Mouse (Mus musculus) CD4-positive, CD25-positive, alpha-beta regulatory T cell, adult 4 months (primary cell): ENCODE results near the gene Prcc. TPM values are rescaled to one million over a fixed set of nuclear protein-coding genes. Genes with fewer than 3 reads are reported as not detected.
"Not testable (repeated sequence)": the region's sequence is repeated elsewhere in the genome, so short reads cannot be mapped to it uniquely, and the experiment has no call there.

Experiments
- ATAC-seq: one replicate; pipeline ENCODE4 v1.8.0; 2017
- polyA plus RNA-seq, 2 experiments: library from polyadenylated mRNA; unstranded; fragments of 100-300 nt; shearing (Covaris generic); gene quantifications; one replicate each; pipeline ENCODE4 v1.2.1; 2017

Gene Prcc
- polyA plus RNA-seq, 2 experiments from 2014 or later: 3.8 to 6.0 TPM

DNA sequence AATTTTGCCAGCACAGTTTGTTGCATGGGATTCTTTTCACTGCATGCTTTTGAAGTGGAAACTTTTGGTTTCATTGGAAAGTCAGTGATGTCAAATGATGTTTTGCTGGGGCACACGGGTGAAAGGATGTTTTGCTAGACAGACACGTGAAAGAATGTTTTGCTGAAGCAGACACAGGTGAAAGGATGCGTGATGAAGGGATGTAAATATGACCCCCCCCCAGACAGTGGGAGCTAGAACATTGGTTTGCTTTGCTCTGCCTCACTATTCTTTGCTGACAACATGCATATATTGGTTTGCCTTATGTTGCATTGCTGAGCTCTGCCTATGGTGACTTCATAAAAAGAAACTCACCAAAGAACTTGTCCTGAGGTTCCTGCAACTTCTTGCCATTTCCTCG, 40.4 kb downstream of the Prcc start:
- no peak for ATAC-seq

- ATAC-seq: no peak
These were observed 44.5 kb downstream of the Prcc start for GRCm38 (mm10) chr3:87840858-87841257.

DNA sequence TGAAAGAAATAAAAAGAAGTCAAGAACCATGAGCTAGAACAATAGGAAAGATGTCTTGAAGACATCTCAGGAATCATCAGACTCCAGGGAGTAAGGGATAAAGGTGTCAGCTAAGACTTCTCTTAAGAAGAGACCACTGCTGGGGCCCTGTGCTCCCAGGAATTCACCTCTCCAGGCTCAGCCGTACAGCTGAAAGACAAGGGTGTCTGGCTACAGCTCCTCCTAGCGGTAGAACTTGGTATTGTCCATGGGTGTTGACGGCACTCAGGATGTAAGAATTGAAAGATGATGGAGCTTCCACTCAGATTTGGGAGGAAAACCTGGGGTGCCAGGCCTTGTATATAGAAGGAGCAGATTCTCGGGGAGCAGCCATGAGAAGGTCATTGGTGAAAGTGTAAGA, 46.8 kb downstream of the Prcc start:
- ATAC-seq: peak; percentile 91

DNA sequence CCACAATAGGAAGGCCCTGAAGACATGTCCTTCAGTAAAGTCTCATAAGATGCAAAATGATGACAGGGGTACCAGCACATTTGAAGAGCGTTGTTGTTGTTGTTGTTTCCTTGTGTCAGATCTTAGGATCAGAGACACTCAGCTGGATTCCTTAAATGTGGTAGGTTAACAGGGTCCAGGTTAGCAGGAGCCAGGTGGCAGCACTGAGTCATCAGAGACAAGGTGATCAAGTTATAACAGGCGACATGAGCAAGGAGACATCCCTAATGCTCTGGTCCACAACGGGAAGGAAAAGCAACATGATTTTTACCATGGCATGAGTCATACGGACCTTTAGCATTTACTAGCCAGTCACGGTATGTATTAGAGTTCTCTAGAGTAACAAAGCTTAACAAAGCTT, 51.9 kb downstream of the Prcc start:
- ATAC-seq: no peak

- peak; percentile 80 for ATAC-seq
These were observed 53.1 kb downstream of the Prcc start for GRCm38 (mm10) chr3:87832109-87832859.

DNA sequence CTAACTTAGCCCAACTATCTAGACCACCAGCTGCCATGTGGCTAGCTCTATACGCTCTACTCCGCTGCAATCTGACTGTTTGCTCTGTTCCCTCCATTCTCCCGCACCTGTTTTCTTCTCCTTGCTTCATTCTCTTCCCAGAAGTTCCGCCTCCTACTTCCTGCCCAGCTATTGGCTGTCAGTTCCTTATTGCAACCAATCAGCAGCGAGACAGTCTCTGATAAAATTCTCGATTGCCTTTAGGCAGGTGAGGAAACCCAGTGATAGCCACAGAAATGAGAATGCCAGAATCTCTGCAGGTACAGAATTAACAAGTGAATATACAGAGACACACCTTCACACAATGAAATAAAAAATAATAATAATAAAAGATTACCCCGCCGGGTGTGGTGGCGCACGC, 56.4 kb downstream of the Prcc start:
- ATAC-seq: no peak

- ATAC-seq: no peak
These were observed 57.0 kb downstream of the Prcc start for GRCm38 (mm10) chr3:87828435-87828834.

- not testable (repeated sequence) for ATAC-seq
These were observed 61.2 kb downstream of the Prcc start, which contains the start of gene Pear1 for GRCm38 (mm10) chr3:87824206-87824605. Gene Pear1, minus strand, starts transcription at chr3:87824306.

DNA sequence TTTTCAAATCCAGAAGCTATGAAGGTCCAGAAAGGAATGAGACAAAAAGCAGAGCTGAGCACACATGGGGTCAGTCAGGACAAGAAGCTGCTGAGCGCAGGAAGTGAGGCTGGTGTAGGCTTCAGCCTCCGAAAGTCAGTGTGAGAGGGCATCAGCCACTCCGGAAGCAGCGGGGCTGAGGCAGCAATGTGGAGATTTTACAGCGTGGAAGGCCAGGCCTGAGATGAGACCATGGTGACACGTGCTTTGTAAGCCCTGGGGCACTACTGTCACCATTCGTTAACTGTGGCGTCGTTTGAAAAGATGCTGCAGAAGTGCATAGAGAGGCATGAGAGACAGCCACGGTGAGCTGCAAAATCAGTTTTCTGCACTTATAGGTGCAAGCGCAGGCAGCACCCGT, 67.2 kb downstream of the Prcc start:
- no peak for ATAC-seq

DNA sequence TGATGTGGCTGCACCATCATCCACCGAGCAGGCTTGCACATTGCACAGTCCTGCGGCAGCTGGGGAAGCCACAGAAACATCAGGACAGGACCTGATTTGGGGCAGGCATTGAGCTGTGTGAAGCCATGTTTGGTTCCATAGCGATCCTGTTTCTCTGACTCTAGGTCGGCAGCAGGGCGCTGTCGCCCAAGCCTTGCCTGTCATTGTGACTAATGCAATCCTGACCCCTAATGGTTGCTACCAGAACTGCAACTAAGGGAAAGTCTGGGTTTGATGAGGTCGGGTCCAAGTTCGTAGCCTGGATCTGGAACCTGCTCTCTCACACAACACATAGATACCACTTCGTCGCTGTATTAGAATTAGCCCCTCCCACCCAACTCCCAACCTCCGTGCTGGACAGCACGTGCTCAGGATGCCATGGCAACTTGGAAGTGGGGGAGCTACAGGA, 68.7 kb downstream of the Prcc start:
- ATAC-seq: peak; percentile 89

- ATAC-seq: no peak
These were observed 69.2 kb downstream of the Prcc start for GRCm38 (mm10) chr3:87816166-87816565.

- ATAC-seq: no peak
These were observed 72.5 kb downstream of the Prcc start for GRCm38 (mm10) chr3:87812873-87813272.

DNA sequence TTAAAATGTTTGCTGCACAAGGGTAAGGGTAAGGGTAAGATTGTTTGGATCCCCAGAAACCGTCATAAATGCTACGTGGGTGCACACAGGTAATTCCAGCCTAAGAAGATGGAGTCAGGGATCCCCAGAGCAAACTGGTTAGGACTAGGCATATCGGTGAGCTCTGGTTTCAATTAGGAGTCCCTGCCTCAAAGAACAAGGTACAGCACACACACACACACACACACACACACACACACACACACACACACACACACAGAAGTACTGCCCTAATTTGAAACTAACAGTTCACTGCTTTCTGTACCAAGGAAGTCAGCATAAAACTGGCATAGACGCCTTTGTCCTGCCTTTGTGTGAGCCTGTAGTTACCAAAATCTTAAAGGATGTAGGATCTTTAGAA, 73.0 kb downstream of the Prcc start:
- no peak for ATAC-seq

- ATAC-seq: no peak
These were observed 74.1 kb downstream of the Prcc start for GRCm38 (mm10) chr3:87811297-87811696.

DNA sequence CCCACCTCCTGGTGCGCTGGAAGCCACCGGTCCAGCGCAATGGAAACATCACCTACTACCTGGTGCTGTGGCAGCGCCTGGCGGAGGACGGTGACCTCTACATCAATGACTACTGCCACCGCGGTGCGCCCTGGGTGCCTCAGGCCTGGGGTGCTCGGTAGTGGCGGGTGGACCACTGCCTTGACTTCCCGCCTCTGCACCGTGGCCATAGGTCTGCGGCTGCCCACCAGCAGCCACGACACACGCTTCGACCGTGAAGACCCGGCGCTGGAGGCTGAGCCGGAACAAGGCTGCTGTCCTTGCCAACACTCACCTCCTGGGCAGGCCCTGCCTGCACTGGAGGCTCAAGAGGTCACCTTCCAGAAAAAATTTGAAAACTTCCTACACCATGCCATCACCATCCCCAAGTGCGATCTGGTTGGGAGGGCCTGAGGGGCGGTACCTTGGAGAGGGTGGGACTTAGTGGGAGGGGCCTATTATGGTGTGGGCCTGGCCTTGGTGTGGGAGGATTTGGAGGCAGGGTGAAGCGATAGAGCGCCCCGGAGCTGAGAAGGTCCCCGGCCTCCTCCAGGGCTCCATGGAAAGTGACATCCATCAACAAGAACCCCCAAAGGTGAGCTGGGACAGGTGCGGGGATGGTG, 76.0 kb downstream of the Prcc start:
- ATAC-seq: no peak

Other genes starting within 250 kb of the Prcc start
- 1 to 10 TPM; 1.3 to 1.8 TPM for gene Lrrc71, start 137.0 kb downstream of the Prcc start, polyA plus RNA-seq
- not detected for gene Ntrk1, start 90.4 kb downstream of the Prcc start, polyA plus RNA-seq
- gene Insrr, start 88.7 kb downstream of the Prcc start, polyA plus RNA-seq: 1 to 10 TPM in 1 of 2 experiments, under 1 TPM in 1; 0.17 to 1.6 TPM
- gene Pear1, start 61.3 kb downstream of the Prcc start, polyA plus RNA-seq: 10 to 100 TPM; 57.3 to 93.7 TPM
- 100 to 1,000 TPM; 213 to 324 TPM for gene Sh2d2a, start 38.9 kb downstream of the Prcc start, polyA plus RNA-seq
- gene Hdgf, start 20.7 kb upstream of the Prcc start, polyA plus RNA-seq: 10 to 100 TPM; 36.0 to 43.7 TPM
- 100 to 1,000 TPM; 169 TPM for gene Mrpl24, start 33.9 kb upstream of the Prcc start, polyA plus RNA-seq
- gene Isg20l2, start 44.7 kb upstream of the Prcc start, polyA plus RNA-seq: 10 to 100 TPM in 1 of 2 experiments, 1 to 10 TPM in 1; 8.5 to 15.1 TPM
- 10 to 100 TPM; 24.4 to 28.2 TPM for gene Rrnad1, start 45.1 kb upstream of the Prcc start, polyA plus RNA-seq
- gene Crabp2, start 63.1 kb upstream of the Prcc start, polyA plus RNA-seq: not detected
- not detected for gene Nes, start 85.5 kb upstream of the Prcc start, polyA plus RNA-seq
- not detected for gene Bcan, start 114.6 kb upstream of the Prcc start, polyA plus RNA-seq
- gene Hapln2, start 142.0 kb upstream of the Prcc start, polyA plus RNA-seq: under 1 TPM in 1 of 2 experiments, not detected in 1; 0.17 TPM
- gene Gpatch4, start 157.5 kb upstream of the Prcc start, polyA plus RNA-seq: 10 to 100 TPM; 33.8 to 36.0 TPM
- 10 to 100 TPM; 67.4 to 72.4 TPM for gene Naxe, start 172.9 kb upstream of the Prcc start, polyA plus RNA-seq
- not detected for gene Ttc24, start 192.7 kb upstream of the Prcc start, polyA plus RNA-seq
- 1 to 10 TPM in 1 of 2 experiments, under 1 TPM in 1; 0.75 to 1.5 TPM for gene Iqgap3, start 196.4 kb upstream of the Prcc start, polyA plus RNA-seq